Mouse (Mus musculus): ENCODE measurements around the gene Col6a4.

The Col6a4 gene

GRCm38 (mm10) chr9:105960533-105960932 lies 136.1 kb downstream of the Col6a4 start, which contains the start of gene Col6a5:
Gene Col6a5 (minus strand): TSS chr9:105960643.
- no peak for DNase-seq (ENCODE audit: low read depth, low spot score)

- DNase-seq (ENCODE audit: low read depth, low spot score) = no peak
These were observed 137.5 kb downstream of the Col6a4 start for GRCm38 (mm10) chr9:105959116-105959515.

GRCm38 (mm10) chr9:105949755-105950154 lies 146.8 kb downstream of the Col6a4 start:
- DNase-seq (ENCODE audit: low read depth, low spot score) = no peak

GRCm38 (mm10) chr9:105947577-105947976 lies 149.0 kb downstream of the Col6a4 start:
- DNase-seq (ENCODE audit: low read depth, low spot score) = no peak

All from WW6 (cell line).